Mouse (Mus musculus) myocyte (in vitro differentiated cells): ENCODE results near the gene Tor2a.

Experiments used
- CEBPB ChIP-seq: IDR thresholded peaks from 2 replicates; pipeline ENCODE4 v1.6.1; 2011; ENCODE audit warnings: mild to moderate bottlenecking, moderate library complexity; ENCODE audit not compliant: poor library complexity, insufficient read depth, severe bottlenecking
- E2F4 ChIP-seq: IDR thresholded peaks from one replicate; pipeline ENCODE4 v1.6.1; 2011; ENCODE audit warnings: mild to moderate bottlenecking, control low read depth, moderate library complexity; ENCODE audit not compliant: insufficient read depth
- MAX ChIP-seq: IDR thresholded peaks from one replicate; pipeline ENCODE4 v1.6.1; 2011; ENCODE audit warnings: low read depth, mild to moderate bottlenecking, control low read depth
- MYOD1 ChIP-seq, 3 experiments: IDR thresholded peaks; one replicate each; pipeline ENCODE4 v1.6.1; 2011; ENCODE audit warnings: control low read depth in 2 of 3, low read depth in 2 of 3, mild to moderate bottlenecking in 2 of 3, moderate library complexity in 1 of 3; ENCODE audit not compliant: insufficient read length in 2 of 3, control insufficient read depth in 1 of 3
- MYOG ChIP-seq, 3 experiments: IDR thresholded peaks; one replicate each; pipeline ENCODE4 v1.6.1; 2011; ENCODE audit warnings: control low read depth in 2 of 3, low read depth in 2 of 3, mild to moderate bottlenecking in 2 of 3; ENCODE audit not compliant: insufficient read length in 2 of 3, control insufficient read depth in 1 of 3, insufficient read depth in 1 of 3
- POLR2A ChIP-seq: IDR thresholded peaks from one replicate; pipeline ENCODE4 v1.6.1; 2011; ENCODE audit warnings: low read depth, mild to moderate bottlenecking, control low read depth, moderate library complexity; ENCODE audit not compliant: insufficient read length
- POLR2AphosphoS2 ChIP-seq: IDR thresholded peaks from one replicate; pipeline ENCODE4 v1.6.1; 2011; ENCODE audit warnings: low read depth, control low read depth; ENCODE audit not compliant: insufficient read length
- REST ChIP-seq: IDR thresholded peaks from one replicate; pipeline ENCODE4 v1.6.1; 2011; ENCODE audit warnings: mild to moderate bottlenecking, control low read depth, moderate library complexity; ENCODE audit not compliant: insufficient read depth, insufficient read length
- SRF ChIP-seq: IDR thresholded peaks from one replicate; pipeline ENCODE4 v1.6.1; 2011; ENCODE audit warnings: low read depth; ENCODE audit not compliant: control insufficient read depth, insufficient read length
- TCF12 ChIP-seq: IDR thresholded peaks from one replicate; pipeline ENCODE4 v1.6.1; 2011; ENCODE audit warnings: mild to moderate bottlenecking, control low read depth; ENCODE audit not compliant: poor library complexity, insufficient read depth, severe bottlenecking
- USF1 ChIP-seq: IDR thresholded peaks from one replicate; pipeline ENCODE4 v1.6.1; 2011; ENCODE audit warnings: low read depth, mild to moderate bottlenecking, control low read depth, moderate library complexity

DNA sequence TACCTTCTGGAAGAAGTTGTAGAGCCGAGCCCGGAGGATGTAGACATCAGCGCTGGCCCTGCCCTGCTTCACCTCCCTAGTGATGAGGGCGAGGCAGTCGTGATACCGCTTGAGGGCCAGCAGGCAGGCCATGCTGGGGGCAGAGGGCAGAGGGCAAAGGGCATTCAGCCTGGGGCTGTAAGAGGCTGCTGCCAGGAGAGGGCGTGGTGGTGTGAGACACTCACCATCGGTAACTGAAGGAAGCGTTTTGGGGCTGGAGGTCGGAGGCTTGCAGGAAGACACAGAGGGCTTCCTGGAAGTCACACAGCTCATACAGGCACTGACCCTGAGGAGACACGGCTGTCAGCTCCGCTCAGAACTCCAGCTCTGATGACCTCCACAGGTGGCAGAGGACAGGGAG is 14.9 kb downstream of the Tor2a start:
- TF ChIP-seq USF1 (no peak), POLR2A (no peak), POLR2AphosphoS2 (no peak), MAX (no peak), MYOD1 (IDR thresholded peaks at IDR 0.05; ENCODE audit: control insufficient read depth in 1 of 3, insufficient read length in 2 of 3, low read depth in 2 of 3) (no peak), TCF12 (no peak), MYOG (IDR thresholded peaks at IDR 0.05; ENCODE audit: control insufficient read depth in 1 of 3, insufficient read depth in 1 of 3, insufficient read length in 2 of 3, low read depth in 2 of 3) (no peak), E2F4 (no peak), CEBPB (no peak), SRF (no peak), REST (no peak)
